Mouse (Mus musculus): ENCODE measurements around the gene Ntng1.

DNA sequence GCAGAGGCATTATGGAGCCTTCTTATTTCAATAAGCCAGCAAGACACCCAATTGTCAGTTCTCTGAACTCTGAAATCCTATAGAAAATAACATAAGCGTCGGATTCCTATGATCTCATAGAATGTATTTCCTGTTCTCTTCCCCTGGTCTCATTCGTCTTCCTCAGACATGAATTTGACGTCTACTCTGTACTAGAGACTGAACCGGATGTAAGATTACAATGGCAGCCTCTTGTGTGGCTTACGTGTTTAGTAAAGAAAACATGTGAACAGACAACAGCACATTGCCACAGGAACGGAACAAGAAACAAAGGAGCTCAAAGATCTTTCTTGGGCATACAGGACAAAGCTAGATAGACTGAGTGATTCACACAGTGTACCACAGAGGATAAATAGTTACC is 5.3 kb upstream of the Ntng1 start:
- no peak for TF ChIP-seq CTCF (IDR thresholded peaks at IDR 0.05; ENCODE audit: control insufficient read depth, insufficient read depth, insufficient replicate concordance, low read depth, low read length)
- no peak for TF ChIP-seq POLR2A (IDR thresholded peaks at IDR 0.05; ENCODE audit: control insufficient read depth, low read depth, low read length)

Measured in testis, adult 2 months (tissue).